Mouse (Mus musculus): Measurements from ENCODE around the gene Smtnl2.

- TF ChIP-seq POLR2AphosphoS5 (IDR thresholded peaks at IDR 0.05; ENCODE audit: insufficient replicate concordance, low read depth, low read length) (no peak), CTCF (IDR thresholded peaks at IDR 0.05; ENCODE audit: low read depth, low read length) (no peak), GATA2 (IDR thresholded peaks at IDR 0.05; ENCODE audit: borderline replicate concordance, low read depth, low read length) (no peak)
Measured at GRCm38 (mm10) chr11:72436271-72436670, 24.8 kb upstream of the Smtnl2 start.

Data from G1E (cell line).